Mouse (Mus musculus): ENCODE data around the gene Naa25.
A peak's percentile ranks its signal among the peaks of the same experiment; 100 is the strongest.

The Naa25 gene

GRCm38 (mm10) chr5:121393402-121393801, 4.3 kb upstream of the Naa25 start:
- no peak for DNase-seq (ENCODE audit: low read depth)

GRCm38 (mm10) chr5:121395621-121396020, 2.1 kb upstream of the Naa25 start:
- DNase-seq (ENCODE audit: low read depth), result no peak

GRCm38 (mm10) chr5:121398146-121398964, 619 bp downstream of the Naa25 start:
- no peak for DNase-seq (ENCODE audit: low read depth)

GRCm38 (mm10) chr5:121398965-121399462, 1.3 kb downstream of the Naa25 start:
- no peak for DNase-seq (ENCODE audit: low read depth)

- DNase-seq (ENCODE audit: low read depth), result no peak
Measured at GRCm38 (mm10) chr5:121399540-121399939, 1.8 kb downstream of the Naa25 start.

GRCm38 (mm10) chr5:121400064-121400463, 2.3 kb downstream of the Naa25 start:
- DNase-seq (ENCODE audit: low read depth), result no peak

GRCm38 (mm10) chr5:121400849-121401248, 3.1 kb downstream of the Naa25 start:
- no peak for DNase-seq (ENCODE audit: low read depth)

- no peak for DNase-seq (ENCODE audit: low read depth)
Measured at GRCm38 (mm10) chr5:121407856-121408255, 10.1 kb downstream of the Naa25 start.

GRCm38 (mm10) chr5:121410975-121411374, 13.2 kb downstream of the Naa25 start:
- DNase-seq (ENCODE audit: low read depth), result no peak

- no peak for DNase-seq (ENCODE audit: low read depth)
Measured at GRCm38 (mm10) chr5:121420721-121421120, 23.0 kb downstream of the Naa25 start.

GRCm38 (mm10) chr5:121422787-121423186, 25.1 kb downstream of the Naa25 start:
- DNase-seq (ENCODE audit: low read depth), result no peak

- DNase-seq (ENCODE audit: low read depth), result no peak
Measured at GRCm38 (mm10) chr5:121423297-121423696, 25.6 kb downstream of the Naa25 start.

- no peak for DNase-seq (ENCODE audit: low read depth)
Measured at GRCm38 (mm10) chr5:121428954-121429353, 31.2 kb downstream of the Naa25 start.

GRCm38 (mm10) chr5:121438131-121438530, 40.4 kb downstream of the Naa25 start:
- no peak for DNase-seq (ENCODE audit: low read depth)

- no peak for DNase-seq (ENCODE audit: low read depth)
Measured at GRCm38 (mm10) chr5:121438756-121439155, 41.0 kb downstream of the Naa25 start.

GRCm38 (mm10) chr5:121443548-121443947, 45.8 kb downstream of the Naa25 start:
- peak; percentile 64 for DNase-seq (ENCODE audit: low read depth)

GRCm38 (mm10) chr5:121444870-121445269, 47.1 kb downstream of the Naa25 start:
- no peak for DNase-seq (ENCODE audit: low read depth)

- DNase-seq (ENCODE audit: low read depth), result no peak
Measured at GRCm38 (mm10) chr5:121448450-121448849, 50.7 kb downstream of the Naa25 start.

GRCm38 (mm10) chr5:121449976-121450375, 52.2 kb downstream of the Naa25 start:
- peak; percentile 80 for DNase-seq (ENCODE audit: low read depth)

GRCm38 (mm10) chr5:121450476-121450875, 52.7 kb downstream of the Naa25 start:
- DNase-seq (ENCODE audit: low read depth), result no peak

GRCm38 (mm10) chr5:121451203-121451602, 53.5 kb downstream of the Naa25 start:
- DNase-seq (ENCODE audit: low read depth), result no peak

GRCm38 (mm10) chr5:121451644-121452025, 53.9 kb downstream of the Naa25 start, which contains the start of gene Tmem116:
TSS of gene Tmem116 (plus strand) at chr5:121451893.
- peak; percentile 64 for DNase-seq (ENCODE audit: low read depth)

GRCm38 (mm10) chr5:121452026-121452869, 54.5 kb downstream of the Naa25 start, which contains the start of gene Erp29:
TSS of gene Erp29 (minus strand) at chr5:121452506.
- DNase-seq (ENCODE audit: low read depth), result peak; percentile 86
